Mouse (Mus musculus) stomach, postnatal 0 days (tissue): ENCODE data around the gene Ccdc144b.

Source experiments
- CTCF ChIP-seq: IDR thresholded peaks from 2 replicates; pipeline ENCODE4 v1.5.1; 2016; ENCODE audit warnings: antibody characterized with exemption, low read depth, mild to moderate bottlenecking, moderate library complexity
- EP300 ChIP-seq: optimal IDR thresholded peaks from 2 replicates; pipeline ENCODE3; 2016; ENCODE audit warnings: antibody characterized with exemption

DNA sequence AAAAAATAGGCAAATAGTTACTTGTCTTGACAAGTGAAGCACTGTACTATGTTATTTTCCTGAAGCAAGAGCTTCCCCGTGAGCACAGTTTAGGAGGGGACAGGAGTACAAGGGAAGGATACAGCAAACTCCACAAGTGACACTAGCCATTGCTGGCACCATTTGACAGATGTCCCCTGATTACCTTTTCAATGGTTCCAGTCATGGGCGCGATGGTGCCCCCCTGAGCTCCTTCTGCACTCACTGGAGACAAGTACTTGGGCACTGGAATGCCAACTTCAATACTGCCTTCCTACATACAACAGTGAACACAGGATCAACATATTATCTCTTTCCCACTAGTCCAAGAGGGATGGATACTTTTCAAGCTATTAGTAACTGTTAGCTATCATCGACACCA lies 89.9 kb downstream of the Ccdc144b start:
- TF ChIP-seq CTCF (no peak), EP300 (no peak)
